Mouse (Mus musculus): ENCODE results near the gene Tspan11.

The Tspan11 gene

DNA sequence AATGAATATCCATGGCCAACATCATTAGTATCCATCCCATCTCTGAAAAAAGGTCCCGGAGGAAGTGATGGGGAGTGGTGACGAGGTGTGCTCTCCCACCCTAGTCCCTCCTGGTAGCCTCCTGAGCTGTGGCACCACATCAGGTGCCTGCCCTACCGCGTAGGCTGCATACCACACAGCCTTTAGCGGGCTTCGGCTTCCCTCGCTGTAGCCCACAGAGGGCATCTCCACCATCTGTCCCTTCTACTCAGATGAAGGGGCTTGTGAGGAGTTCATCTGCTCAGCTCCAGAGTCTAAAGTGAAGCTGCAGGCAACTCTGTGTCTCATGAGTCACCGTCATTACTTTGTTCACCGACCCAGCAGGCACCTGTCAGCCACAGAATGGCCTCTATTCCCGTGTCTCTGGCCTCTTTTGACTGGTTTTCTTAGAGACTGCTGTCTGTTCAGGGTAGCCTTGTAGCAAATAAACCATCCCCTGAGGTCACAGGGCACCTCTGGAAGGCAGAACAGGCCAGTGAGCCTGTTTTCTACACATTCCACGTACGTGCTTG lies 101.6 kb downstream of the Tspan11 start:
- no peak for DNase-seq (ENCODE audit: low read depth, low spot score)

DNA sequence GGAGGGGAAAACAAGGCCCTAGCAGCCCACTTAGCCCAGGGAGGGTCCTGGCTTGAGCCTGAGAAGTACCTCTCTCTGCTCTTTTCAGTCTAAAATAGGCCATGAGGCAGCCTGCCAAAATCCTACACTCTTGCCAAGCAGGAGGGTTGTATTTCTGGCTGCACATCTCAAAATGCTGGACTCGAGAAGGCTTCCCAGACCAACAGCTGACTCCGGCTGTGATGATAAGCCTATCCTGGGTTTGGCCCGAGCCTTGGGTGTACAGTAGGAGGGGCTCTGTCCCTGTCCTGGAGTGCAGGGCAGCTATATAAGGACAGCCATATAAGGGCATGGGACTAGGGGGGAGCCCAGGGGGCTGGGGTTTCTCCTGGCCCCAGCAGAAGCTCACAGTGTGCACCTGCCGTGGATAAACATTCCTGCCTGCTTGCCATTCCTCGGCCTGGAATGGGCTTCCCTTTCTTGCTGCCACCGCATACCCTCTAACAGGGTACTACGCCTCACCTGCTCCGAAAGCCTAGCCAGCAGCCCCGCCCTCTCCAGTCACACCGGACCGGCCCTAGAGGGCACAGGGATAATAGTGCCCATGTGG lies 102.3 kb downstream of the Tspan11 start:
- DNase-seq (ENCODE audit: low read depth, low spot score) = peak; percentile 60

DNA sequence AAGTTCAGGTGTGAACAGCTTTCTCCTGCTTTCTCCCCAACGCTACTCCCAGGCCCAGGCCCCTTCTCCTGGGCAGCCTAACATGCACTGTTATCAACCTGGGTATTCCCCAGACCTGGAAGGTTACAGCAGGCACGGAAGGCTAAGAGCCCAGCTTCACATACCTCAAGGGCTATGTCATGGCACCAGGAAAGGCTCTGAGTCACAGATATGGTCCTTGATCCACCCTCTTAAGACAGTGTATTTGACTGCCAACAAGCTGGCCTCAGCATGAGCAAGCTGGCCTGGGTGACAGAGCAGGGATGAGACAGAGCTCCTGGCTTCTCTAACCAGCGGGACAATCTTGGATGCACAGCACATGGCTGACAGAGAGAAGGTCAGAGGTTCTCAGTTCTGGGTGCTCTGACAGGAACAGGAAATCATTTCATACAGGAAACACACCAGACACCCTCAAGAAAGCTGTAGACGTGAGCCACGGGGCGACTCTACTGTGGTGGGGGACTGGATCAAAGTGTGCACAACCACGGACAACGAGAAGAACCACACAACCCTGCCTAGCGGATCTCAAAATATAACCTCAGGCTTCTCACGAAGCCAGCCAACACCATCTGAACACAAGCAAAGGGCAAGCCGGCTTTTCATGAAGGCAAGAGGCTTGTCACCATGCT lies 104.3 kb downstream of the Tspan11 start:
- DNase-seq (ENCODE audit: low read depth, low spot score) = no peak

DNA sequence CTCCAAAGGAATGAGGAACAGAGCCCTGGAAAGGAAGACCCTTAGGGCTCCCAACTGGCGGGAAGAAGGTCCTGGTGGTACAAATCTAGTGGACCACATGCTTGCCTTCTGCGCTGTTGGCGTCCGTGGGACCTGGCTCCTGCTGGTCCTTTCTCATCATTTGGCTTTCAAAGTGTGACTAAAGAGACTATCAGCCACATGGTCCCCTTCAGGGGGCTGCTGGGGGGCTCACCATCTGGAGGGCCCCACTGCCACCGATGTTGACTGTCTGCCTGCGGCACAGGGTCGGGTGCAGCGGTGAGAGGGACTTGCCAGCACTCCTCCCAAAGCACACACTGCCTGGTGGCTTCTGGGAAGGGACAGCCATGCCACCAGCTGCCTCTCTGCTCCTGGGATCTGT lies 105.6 kb downstream of the Tspan11 start:
- DNase-seq (ENCODE audit: low read depth, low spot score) = no peak

DNA sequence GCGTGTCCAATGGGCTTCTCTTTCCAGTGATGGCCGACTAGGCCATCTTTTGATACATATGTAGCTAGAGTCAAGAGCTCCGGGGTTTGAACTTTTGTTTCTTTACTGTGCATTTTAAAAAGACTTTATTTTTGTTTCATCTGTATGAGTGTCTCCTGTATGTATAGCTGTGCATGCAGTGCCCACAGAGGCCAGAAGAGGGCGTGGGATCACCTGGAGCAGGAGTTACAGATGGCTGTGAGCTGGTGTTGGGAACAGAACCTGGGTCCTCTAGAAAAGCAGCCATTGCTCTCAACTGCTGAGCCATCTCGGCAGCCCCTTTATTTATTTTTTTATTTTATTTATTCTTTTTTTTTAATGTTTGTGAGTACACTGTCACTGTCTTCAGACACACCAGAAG lies 109.5 kb downstream of the Tspan11 start:
- DNase-seq (ENCODE audit: low read depth, low spot score) = no peak

DNA sequence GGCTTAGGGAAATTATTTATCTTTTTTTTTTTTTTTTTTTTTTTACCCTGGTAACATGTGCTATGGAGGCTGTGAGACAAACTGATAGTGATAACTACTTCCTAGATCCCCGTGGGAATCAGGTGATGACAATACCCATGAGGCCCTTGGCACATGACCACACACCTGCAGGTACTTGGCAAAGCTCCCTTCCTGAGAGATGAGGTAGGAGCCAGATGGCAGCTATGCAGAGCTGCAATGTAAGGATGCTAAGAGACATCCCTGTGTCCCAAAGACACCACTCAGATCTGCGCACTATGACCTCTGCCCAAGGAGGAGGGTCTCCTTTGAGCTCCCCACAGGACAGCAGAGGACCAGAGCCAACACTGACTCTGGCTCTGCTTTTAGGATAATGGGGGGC lies 111.7 kb downstream of the Tspan11 start:
- DNase-seq (ENCODE audit: low read depth, low spot score) = no peak

DNA sequence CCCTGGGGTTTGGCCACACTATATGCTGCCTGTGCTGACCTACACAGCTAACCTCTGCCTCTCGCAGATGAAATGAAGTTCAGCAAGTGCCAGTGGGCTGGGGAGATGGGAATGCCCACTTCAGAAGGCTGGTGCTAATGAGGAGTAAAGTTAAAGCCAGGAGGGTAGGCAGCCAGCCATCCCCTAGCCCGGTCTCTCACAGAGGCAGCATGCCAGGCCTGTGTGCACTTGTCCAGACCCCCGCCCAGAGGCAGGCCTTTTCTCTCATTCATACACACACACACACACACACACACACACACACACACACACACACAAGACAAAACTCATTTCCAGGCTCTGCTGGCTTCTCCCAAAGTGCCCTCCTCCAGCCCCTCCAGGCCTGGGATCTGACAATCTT lies 113.4 kb downstream of the Tspan11 start:
- no peak for DNase-seq (ENCODE audit: low read depth, low spot score)

DNA sequence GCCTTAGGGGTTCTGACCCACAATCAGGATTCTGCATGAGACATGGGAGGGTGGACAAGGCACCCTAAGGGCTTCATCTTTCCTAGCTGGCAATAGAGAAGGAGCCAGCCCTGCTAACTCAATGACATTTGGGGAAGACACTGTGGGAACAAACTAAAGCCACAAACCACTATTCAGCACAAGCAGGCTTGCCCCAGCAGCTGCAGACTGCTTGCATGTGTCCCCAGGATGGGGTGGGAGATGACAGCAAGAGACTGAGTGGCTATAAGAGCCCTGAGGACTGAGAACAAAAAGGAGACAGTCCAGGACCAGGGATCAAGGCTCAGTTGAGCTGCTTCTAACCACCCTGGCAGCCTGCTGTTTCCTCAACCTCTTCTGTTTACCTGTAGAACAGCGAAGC lies 114.2 kb downstream of the Tspan11 start:
- DNase-seq (ENCODE audit: low read depth, low spot score) = no peak

DNA sequence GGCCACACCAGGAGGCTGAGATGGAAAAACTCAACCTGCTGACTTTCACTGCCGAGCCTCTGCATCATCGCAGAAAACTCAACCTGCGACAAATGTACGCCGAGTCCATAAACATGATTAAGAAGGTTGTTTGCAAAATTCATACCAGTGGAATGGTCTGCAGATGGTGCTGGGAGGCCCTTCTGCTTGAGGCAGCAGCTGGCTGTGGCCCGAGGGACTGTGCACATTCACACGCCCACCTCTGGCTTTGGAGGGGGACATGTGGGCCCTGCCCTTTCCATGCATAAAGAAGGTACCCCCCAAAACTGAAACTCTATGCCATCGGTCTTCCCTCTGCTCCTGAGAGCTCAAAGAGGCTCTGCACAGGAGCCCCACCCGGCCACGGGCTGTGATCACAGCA lies 114.7 kb downstream of the Tspan11 start:
- DNase-seq (ENCODE audit: low read depth, low spot score) = no peak

DNA sequence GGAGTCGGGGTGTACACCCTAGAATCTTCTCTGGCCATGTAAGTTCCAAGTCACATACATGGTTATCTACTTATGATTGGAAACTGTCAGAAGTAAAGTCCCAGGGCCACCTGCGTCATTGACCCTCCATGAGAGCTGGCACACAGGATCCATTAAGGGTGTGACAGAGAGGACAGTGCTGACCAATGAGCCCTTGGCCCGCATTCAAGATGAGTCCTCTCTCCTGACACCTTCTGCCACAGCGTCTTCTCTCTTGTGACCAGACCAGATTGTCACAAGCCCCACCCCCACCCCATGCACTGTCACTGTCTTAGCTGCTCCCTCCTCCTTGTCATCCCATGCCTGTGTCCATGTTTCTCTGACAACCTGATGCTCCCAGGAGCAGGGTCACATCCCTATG lies 115.3 kb downstream of the Tspan11 start:
- DNase-seq (ENCODE audit: low read depth, low spot score) = no peak

DNA sequence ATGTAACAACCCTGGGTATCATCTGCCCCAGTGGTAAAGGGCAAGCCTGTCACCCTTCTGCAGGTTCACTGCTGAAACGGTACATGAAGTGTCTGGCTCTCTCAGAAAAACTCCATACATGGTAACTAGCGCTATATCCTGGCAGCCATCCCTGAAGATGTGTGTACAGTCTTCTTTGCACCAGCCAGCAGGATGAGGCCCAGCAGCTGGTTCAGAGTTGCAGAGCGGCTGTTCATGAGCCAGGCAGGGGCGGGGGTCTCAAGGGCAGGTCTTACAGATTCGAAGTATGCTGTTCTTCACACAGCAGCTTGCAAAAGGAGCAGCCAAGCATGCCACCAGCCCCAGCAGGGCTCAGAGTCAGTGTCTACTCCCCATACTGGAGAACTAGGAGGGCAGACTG lies 116.2 kb downstream of the Tspan11 start:
- DNase-seq (ENCODE audit: low read depth, low spot score) = no peak

Measured in telencephalon, adult 2 months (tissue).